Mouse (Mus musculus): ENCODE data around the gene Slc29a1. TPM values are rescaled to one million over a fixed set of nuclear protein-coding genes. Genes with fewer than 3 reads are reported as not detected.

The Slc29a1 gene
- polyA plus RNA-seq, 1 experiment from 2014 or later = 84.7 TPM

DNA sequence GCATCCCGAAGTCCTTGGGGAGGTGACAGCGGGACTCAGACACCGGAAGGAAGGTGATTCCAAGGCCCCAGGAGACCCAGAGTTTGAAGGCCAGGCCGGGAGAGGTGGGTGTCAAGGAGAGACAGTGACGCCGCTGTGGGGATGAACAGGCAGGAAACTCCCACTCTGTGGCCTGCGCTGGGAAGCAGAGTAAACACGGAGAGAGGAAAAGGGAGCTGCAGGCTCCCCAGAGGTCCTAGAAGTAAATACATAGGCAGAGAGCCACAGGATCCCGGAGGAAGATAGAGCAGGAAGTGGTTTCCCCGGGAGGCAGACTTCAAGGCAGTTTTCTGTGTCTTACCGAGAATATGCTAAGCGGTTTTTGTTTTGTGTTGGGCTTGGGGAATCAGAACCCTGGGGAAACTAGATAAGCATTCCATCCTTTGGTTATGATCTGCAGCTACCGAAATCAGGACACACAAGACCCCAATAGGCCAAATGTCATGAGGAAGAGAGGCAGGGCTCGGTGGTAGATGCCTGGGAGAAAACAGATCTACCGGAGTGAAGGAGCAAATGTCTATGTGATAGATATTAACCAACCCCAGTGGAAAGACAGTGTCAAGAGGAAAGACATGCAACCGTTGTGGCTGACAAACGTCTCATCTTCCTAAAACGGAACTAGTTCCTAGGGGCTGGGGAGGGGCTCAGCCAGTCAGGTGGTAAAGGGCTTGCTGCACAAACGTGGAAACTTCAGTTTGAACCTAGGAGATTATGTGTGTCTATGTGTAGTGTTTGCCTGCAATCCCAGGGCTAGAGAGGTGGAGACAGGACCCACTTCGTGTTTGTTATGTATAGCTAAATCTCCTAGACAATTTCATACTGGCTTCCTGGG lies 20.2 kb upstream of the Slc29a1 start:
- Histone ChIP-seq H3K9ac (ENCODE audit: low read length) (peak overlapping the region; percentile 67), H3K27ac (replicated peaks in 1 of 2; ENCODE audit: control insufficient read depth in 1 of 2, insufficient read depth in 1 of 2, low read depth in 2 of 2, low read length in 2 of 2) (peak overlapping the region; percentile 83 to 85), H3K4me1 (ENCODE audit: control insufficient read depth in 2 of 2, insufficient read depth in 2 of 2, low read length in 2 of 2) (peaks cover 13 to 15% of the 10 kb centered on the region in 2 experiments; a peak in 3 of 4 replicates), H3K36me3 (ENCODE audit: control insufficient read depth, insufficient read depth, low read length) (no peaks in the 10 kb centered on the region), H3K27me3 (ENCODE audit: control insufficient read depth, insufficient read depth, low read length) (no peaks in the 10 kb centered on the region), H3K4me2 (ENCODE audit: low read length) (peak overlapping the region; percentile 59), H3K9me3 (ENCODE audit: control insufficient read depth, low read length) (no peaks in the 10 kb centered on the region), H3K4me3 (ENCODE audit: control insufficient read depth in 1 of 2, insufficient read depth in 1 of 2, low read depth in 1 of 2, low read length in 2 of 2) (peak overlapping the region; percentile 24)
- 16% methylated on average over 20 of the region's 20 CpGs for WGBS
- ATAC-seq (ENCODE audit: insufficient number of reproducible peaks, insufficient read depth, low FRiP score, low read depth) = no peak

DNA sequence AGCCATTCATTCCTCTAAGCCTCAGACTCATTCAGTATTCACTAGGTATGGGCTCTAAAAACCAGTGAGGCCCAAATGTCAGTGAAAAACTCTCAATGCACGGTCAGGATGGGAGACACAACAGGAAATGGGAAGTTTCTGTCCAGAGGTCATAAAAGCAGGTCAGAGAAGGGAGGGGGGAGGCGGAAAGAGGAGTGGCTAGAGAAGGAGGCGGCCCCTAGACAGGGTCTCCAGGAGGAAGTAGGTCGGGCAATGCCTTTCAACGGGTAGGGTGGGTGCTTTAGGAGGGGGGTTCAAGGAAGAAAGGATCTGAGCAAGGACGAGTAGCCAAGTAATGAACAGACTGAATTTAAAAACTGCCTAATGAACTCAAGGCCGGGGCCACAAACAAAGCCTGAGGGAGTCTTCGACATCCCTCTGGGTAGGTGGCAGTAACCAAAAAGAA lies 19.6 kb upstream of the Slc29a1 start:
- peak overlapping the region; percentile 83 to 85 for H3K27ac ChIP-seq (replicated peaks in 1 of 2; ENCODE audit: control insufficient read depth in 1 of 2, insufficient read depth in 1 of 2, low read depth in 2 of 2, low read length in 2 of 2)
- H3K4me1 ChIP-seq (ENCODE audit: control insufficient read depth in 2 of 2, insufficient read depth in 2 of 2, low read length in 2 of 2) = peaks cover 13 to 15% of the 10 kb centered on the region in 2 experiments; a peak in 3 of 4 replicates
- ATAC-seq (ENCODE audit: insufficient number of reproducible peaks, insufficient read depth, low FRiP score, low read depth) = peak; percentile 66
- no peaks in the 10 kb centered on the region for H3K27me3 ChIP-seq (ENCODE audit: control insufficient read depth, insufficient read depth, low read length)
- H3K36me3 ChIP-seq (ENCODE audit: control insufficient read depth, insufficient read depth, low read length) = no peaks in the 10 kb centered on the region
- H3K9me3 ChIP-seq (ENCODE audit: control insufficient read depth, low read length) = no peaks in the 10 kb centered on the region
- peak overlapping the region; percentile 59 for H3K4me2 ChIP-seq (ENCODE audit: low read length)
- WGBS = 21% methylated on average over 8 of the region's 8 CpGs
- peak overlapping the region; percentile 24 for H3K4me3 ChIP-seq (ENCODE audit: control insufficient read depth in 1 of 2, insufficient read depth in 1 of 2, low read depth in 1 of 2, low read length in 2 of 2)
- peak overlapping the region; percentile 67 for H3K9ac ChIP-seq (ENCODE audit: low read length)

DNA sequence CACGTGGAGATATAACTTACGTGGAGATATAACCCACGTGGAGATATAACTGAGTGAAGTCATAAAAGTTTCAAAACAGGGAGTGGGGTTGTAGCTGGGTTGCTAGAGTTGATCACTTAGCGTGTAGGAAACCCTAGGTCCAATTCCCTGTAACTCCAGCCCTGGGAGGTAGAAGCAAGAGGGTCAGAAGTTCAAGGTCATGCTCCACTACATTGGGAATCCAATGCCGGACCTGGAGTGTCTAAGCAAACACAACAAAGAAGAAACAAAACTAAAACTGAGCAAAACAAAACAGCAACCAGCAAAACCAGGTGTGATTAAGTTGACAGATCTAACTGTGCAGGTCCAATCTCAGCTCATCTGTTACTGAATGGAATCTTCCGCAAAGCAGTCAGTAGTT lies 18.2 kb upstream of the Slc29a1 start:
- no peaks in the 10 kb centered on the region for H3K27me3 ChIP-seq (ENCODE audit: control insufficient read depth, insufficient read depth, low read length)
- no peak overlapping the region for H3K27ac ChIP-seq (replicated peaks in 1 of 2; ENCODE audit: control insufficient read depth in 1 of 2, insufficient read depth in 1 of 2, low read depth in 2 of 2, low read length in 2 of 2)
- no peak for ATAC-seq (ENCODE audit: insufficient number of reproducible peaks, insufficient read depth, low FRiP score, low read depth)
- no peak overlapping the region for H3K4me3 ChIP-seq (ENCODE audit: control insufficient read depth in 1 of 2, insufficient read depth in 1 of 2, low read depth in 1 of 2, low read length in 2 of 2)
- 85% methylated on average over 6 of the region's 6 CpGs for WGBS
- no peak overlapping the region for H3K9ac ChIP-seq (ENCODE audit: low read length)
- no peaks in the 10 kb centered on the region for H3K36me3 ChIP-seq (ENCODE audit: control insufficient read depth, insufficient read depth, low read length)
- H3K9me3 ChIP-seq (ENCODE audit: control insufficient read depth, low read length) = no peaks in the 10 kb centered on the region
- peaks cover 13 to 15% of the 10 kb centered on the region in 2 experiments; a peak in 3 of 4 replicates for H3K4me1 ChIP-seq (ENCODE audit: control insufficient read depth in 2 of 2, insufficient read depth in 2 of 2, low read length in 2 of 2)
- no peak overlapping the region for H3K4me2 ChIP-seq (ENCODE audit: low read length)

DNA sequence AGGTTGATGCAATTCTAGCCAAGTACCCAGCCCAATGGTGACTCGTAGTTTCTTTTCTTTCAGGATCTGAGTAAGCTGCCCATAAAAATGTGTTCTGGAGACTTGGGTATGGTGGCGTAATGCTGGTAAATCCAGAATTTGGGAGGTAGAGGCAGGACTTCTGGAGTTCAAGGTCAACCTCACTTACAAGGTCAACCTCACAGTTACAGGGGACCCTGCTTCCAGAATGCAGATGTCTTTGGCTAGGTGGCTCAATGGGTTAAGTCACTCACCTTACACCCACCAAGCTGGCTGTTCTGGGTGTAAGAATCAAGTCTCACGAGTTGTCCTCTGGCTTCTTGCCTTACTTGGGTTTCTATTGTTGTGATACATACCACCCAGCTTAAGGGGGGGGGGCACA lies 17.3 kb upstream of the Slc29a1 start:
- Histone ChIP-seq H3K4me2 (ENCODE audit: low read length) (no peak overlapping the region), H3K9ac (ENCODE audit: low read length) (no peak overlapping the region), H3K4me1 (ENCODE audit: control insufficient read depth in 2 of 2, insufficient read depth in 2 of 2, low read length in 2 of 2) (peaks cover 13 to 15% of the 10 kb centered on the region in 2 experiments; a peak in 3 of 4 replicates), H3K9me3 (ENCODE audit: control insufficient read depth, low read length) (no peaks in the 10 kb centered on the region), H3K27me3 (ENCODE audit: control insufficient read depth, insufficient read depth, low read length) (no peaks in the 10 kb centered on the region), H3K4me3 (ENCODE audit: control insufficient read depth in 1 of 2, insufficient read depth in 1 of 2, low read depth in 1 of 2, low read length in 2 of 2) (no peak overlapping the region), H3K36me3 (ENCODE audit: control insufficient read depth, insufficient read depth, low read length) (no peaks in the 10 kb centered on the region), H3K27ac (replicated peaks in 1 of 2; ENCODE audit: control insufficient read depth in 1 of 2, insufficient read depth in 1 of 2, low read depth in 2 of 2, low read length in 2 of 2) (no peak overlapping the region)
- 77% methylated on average over 3 of the region's 3 CpGs for WGBS
- no peak for ATAC-seq (ENCODE audit: insufficient number of reproducible peaks, insufficient read depth, low FRiP score, low read depth)

DNA sequence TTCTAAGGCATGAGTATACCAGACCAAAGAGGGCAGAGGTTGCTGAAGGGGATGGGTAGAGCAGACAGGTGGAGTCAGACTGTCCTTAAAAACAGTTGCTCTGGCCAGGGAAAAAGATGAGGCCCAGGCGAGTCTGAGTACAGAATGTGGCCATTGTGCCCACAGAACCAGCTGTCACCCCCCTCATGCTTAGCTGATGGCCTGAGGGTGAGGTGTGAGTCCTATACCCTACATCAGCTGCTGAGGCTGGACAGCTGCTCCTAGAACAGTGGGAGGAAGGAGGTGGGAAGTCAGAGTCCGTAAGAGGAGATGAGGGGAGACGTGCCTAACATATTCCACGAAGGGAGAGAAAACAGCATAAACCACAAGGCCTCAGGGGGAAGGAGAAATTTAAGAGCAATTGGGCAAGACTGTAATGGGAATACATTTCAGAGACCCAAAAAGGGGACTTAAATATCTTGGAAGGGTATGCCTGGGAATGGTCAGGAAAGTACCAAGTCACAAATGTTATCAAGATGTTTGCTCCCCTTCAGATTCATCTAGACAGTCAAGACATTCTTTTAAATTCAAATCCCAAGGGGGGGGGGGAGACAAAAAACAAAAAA lies 16.7 kb upstream of the Slc29a1 start:
- 55% methylated on average over 4 of the region's 4 CpGs for WGBS
- Histone ChIP-seq H3K4me3 (ENCODE audit: control insufficient read depth in 1 of 2, insufficient read depth in 1 of 2, low read depth in 1 of 2, low read length in 2 of 2) (no peak overlapping the region), H3K36me3 (ENCODE audit: control insufficient read depth, insufficient read depth, low read length) (no peaks in the 10 kb centered on the region), H3K4me1 (ENCODE audit: control insufficient read depth in 2 of 2, insufficient read depth in 2 of 2, low read length in 2 of 2) (peaks cover 14 to 15% of the 10 kb centered on the region in 2 experiments), H3K27ac (replicated peaks in 1 of 2; ENCODE audit: control insufficient read depth in 1 of 2, insufficient read depth in 1 of 2, low read depth in 2 of 2, low read length in 2 of 2) (no peak overlapping the region), H3K9me3 (ENCODE audit: control insufficient read depth, low read length) (no peaks in the 10 kb centered on the region), H3K9ac (ENCODE audit: low read length) (no peak overlapping the region), H3K27me3 (ENCODE audit: control insufficient read depth, insufficient read depth, low read length) (no peaks in the 10 kb centered on the region), H3K4me2 (ENCODE audit: low read length) (no peak overlapping the region)
- ATAC-seq (ENCODE audit: insufficient number of reproducible peaks, insufficient read depth, low FRiP score, low read depth) = no peak

DNA sequence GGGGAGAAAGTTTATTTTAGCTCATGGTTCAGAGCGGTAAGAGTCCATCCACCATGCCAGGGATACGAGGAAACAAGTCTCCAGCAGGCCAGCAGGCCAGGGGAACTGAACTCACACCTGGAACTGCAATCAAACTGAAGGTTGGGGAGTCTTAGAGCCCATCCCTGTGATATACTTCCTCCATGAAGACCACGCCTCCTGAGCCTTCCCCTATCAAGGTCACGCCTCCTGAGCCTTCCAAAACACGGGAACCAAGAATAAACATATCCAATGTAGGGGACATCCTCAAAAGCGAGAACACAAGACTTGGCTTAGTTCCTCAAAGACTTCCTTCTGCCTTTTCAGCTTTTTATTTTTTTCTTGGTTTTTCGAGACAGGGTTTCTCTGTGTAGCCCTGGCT lies 13.5 kb upstream of the Slc29a1 start:
- H3K27me3 ChIP-seq (ENCODE audit: control insufficient read depth, insufficient read depth, low read length) = no peaks in the 10 kb centered on the region
- no peak overlapping the region for H3K9ac ChIP-seq (ENCODE audit: low read length)
- no peak overlapping the region for H3K4me2 ChIP-seq (ENCODE audit: low read length)
- ATAC-seq (ENCODE audit: insufficient number of reproducible peaks, insufficient read depth, low FRiP score, low read depth) = no peak
- no peaks in the 10 kb centered on the region for H3K36me3 ChIP-seq (ENCODE audit: control insufficient read depth, insufficient read depth, low read length)
- peaks cover 4 to 6% of the 10 kb centered on the region in 2 experiments; a peak in 3 of 4 replicates for H3K4me1 ChIP-seq (ENCODE audit: control insufficient read depth in 2 of 2, insufficient read depth in 2 of 2, low read length in 2 of 2)
- 82% methylated on average over 7 of the region's 7 CpGs for WGBS
- H3K27ac ChIP-seq (replicated peaks in 1 of 2; ENCODE audit: control insufficient read depth in 1 of 2, insufficient read depth in 1 of 2, low read depth in 2 of 2, low read length in 2 of 2) = no peak overlapping the region
- H3K9me3 ChIP-seq (ENCODE audit: control insufficient read depth, low read length) = no peaks in the 10 kb centered on the region
- H3K4me3 ChIP-seq (ENCODE audit: control insufficient read depth in 1 of 2, insufficient read depth in 1 of 2, low read depth in 1 of 2, low read length in 2 of 2) = no peak overlapping the region

DNA sequence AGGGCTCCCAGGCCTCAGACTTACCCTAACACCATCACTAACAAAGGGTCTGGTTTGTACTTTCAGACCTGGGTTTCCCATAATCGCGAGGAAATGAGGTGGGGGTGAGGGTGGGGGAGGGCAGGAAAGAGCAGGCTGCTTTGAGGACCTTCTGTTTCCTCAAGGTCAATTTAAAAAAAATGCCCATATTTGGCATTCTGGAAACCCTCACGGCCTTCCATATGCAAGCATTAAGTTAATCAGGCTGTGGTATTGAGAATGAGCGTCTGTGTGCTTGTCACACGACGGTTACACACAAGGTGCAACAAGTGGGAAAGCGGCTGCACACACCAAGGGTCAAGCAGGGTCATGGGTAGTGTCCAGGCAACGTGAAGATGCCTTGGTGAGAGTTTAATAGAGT lies 12.6 kb upstream of the Slc29a1 start:
- Histone ChIP-seq H3K36me3 (ENCODE audit: control insufficient read depth, insufficient read depth, low read length) (no peaks in the 10 kb centered on the region), H3K4me2 (ENCODE audit: low read length) (no peak overlapping the region), H3K9me3 (ENCODE audit: control insufficient read depth, low read length) (peaks cover 4% of the 10 kb centered on the region; the same call in 1 of the 2 replicates), H3K4me3 (ENCODE audit: control insufficient read depth in 1 of 2, insufficient read depth in 1 of 2, low read depth in 1 of 2, low read length in 2 of 2) (no peak overlapping the region), H3K4me1 (ENCODE audit: control insufficient read depth in 2 of 2, insufficient read depth in 2 of 2, low read length in 2 of 2) (peaks cover 4 to 6% of the 10 kb centered on the region in 2 experiments; a peak in 3 of 4 replicates), H3K27me3 (ENCODE audit: control insufficient read depth, insufficient read depth, low read length) (no peaks in the 10 kb centered on the region), H3K27ac (replicated peaks in 1 of 2; ENCODE audit: control insufficient read depth in 1 of 2, insufficient read depth in 1 of 2, low read depth in 2 of 2, low read length in 2 of 2) (no peak overlapping the region), H3K9ac (ENCODE audit: low read length) (no peak overlapping the region)
- ATAC-seq (ENCODE audit: insufficient number of reproducible peaks, insufficient read depth, low FRiP score, low read depth) = no peak
- WGBS = 64% methylated on average over 8 of the region's 8 CpGs
